Mouse (Mus musculus) gonadal fat pad, adult 2 months (tissue): ENCODE results near the gene Tpx2. TPM values are rescaled to one million over a fixed set of nuclear protein-coding genes. Genes with fewer than 3 reads are reported as not detected.

Source experiments
- DNase-seq: peaks from one replicate; pipeline ENCODE4 v3.0.0-alpha.2; 2012; ENCODE audit warnings: low read depth
- polyA plus RNA-seq: library from polyadenylated mRNA; depleted of rRNA; stranded (reverse); fragments of >200 nt; gene quantifications from 2 replicates; pipeline ENCODE4 v1.2.3, GENCODE M21; 2012; rRNA removed

The Tpx2 gene
- 0.80 and 0.90 TPM in 2 replicates for polyA plus RNA-seq

- DNase-seq = peak; percentile 95
Measured at GRCm38 (mm10) chr2:152847815-152848302, at the start of gene Tpx2. Gene Tpx2, plus strand, starts transcription at chr2:152847964.

GRCm38 (mm10) chr2:152799954-152800761 lies 47.6 kb upstream of the Tpx2 start:
- no peak for DNase-seq

GRCm38 (mm10) chr2:152800762-152801113 lies 47.0 kb upstream of the Tpx2 start:
- DNase-seq = no peak

GRCm38 (mm10) chr2:152802303-152802702 lies 45.5 kb upstream of the Tpx2 start:
- DNase-seq = no peak

GRCm38 (mm10) chr2:152803081-152803480 lies 44.7 kb upstream of the Tpx2 start:
- DNase-seq = no peak

GRCm38 (mm10) chr2:152804408-152805110 lies 43.2 kb upstream of the Tpx2 start:
- DNase-seq = no peak

- no peak for DNase-seq
Measured at GRCm38 (mm10) chr2:152805111-152805490, 42.7 kb upstream of the Tpx2 start.

GRCm38 (mm10) chr2:152806037-152806436 lies 41.7 kb upstream of the Tpx2 start:
- no peak for DNase-seq

- no peak for DNase-seq
Measured at GRCm38 (mm10) chr2:152808178-152808577, 39.6 kb upstream of the Tpx2 start.

- DNase-seq = no peak
Measured at GRCm38 (mm10) chr2:152810158-152810941, 37.4 kb upstream of the Tpx2 start.

- no peak for DNase-seq
Measured at GRCm38 (mm10) chr2:152811336-152812165, 36.2 kb upstream of the Tpx2 start.

GRCm38 (mm10) chr2:152813232-152813631 lies 34.5 kb upstream of the Tpx2 start:
- no peak for DNase-seq

GRCm38 (mm10) chr2:152814213-152814874 lies 33.4 kb upstream of the Tpx2 start:
- DNase-seq = no peak

- no peak for DNase-seq
Measured at GRCm38 (mm10) chr2:152815879-152816656, 31.7 kb upstream of the Tpx2 start.

- no peak for DNase-seq
Measured at GRCm38 (mm10) chr2:152816657-152817348, 31.0 kb upstream of the Tpx2 start.

- no peak for DNase-seq
Measured at GRCm38 (mm10) chr2:152817596-152818291, 30.0 kb upstream of the Tpx2 start.

GRCm38 (mm10) chr2:152818679-152819078 lies 29.1 kb upstream of the Tpx2 start:
- DNase-seq = no peak

- DNase-seq = no peak
Measured at GRCm38 (mm10) chr2:152819097-152819624, 28.6 kb upstream of the Tpx2 start.
